Mouse (Mus musculus) erythroblast, embryonic 14.5 days (primary cell): ENCODE measurements at regions not wholly inside any gene's neighbourhood (a gene's known extent, or its start where the extent isn't known, plus 50 kb on each side); places are given as distances from the start of the nearest gene placed in this dataset.

Experiments used
- GATA1 ChIP-seq: IDR thresholded peaks from 2 replicates; pipeline ENCODE4 v1.6.1; 2012; ENCODE audit warnings: low read length, inconsistent platforms, mixed read lengths
- TAL1 ChIP-seq: IDR thresholded peaks from 3 replicates; pipeline ENCODE4 v1.6.1; 2012; ENCODE audit warnings: low read length, inconsistent platforms, mixed read lengths

GRCm38 (mm10) chr10:66927651-66928050, 168.3 kb upstream of the Jmjd1c start:
- TF ChIP-seq TAL1 (no peak), GATA1 (no peak)
